In the genomic region with DNA sequence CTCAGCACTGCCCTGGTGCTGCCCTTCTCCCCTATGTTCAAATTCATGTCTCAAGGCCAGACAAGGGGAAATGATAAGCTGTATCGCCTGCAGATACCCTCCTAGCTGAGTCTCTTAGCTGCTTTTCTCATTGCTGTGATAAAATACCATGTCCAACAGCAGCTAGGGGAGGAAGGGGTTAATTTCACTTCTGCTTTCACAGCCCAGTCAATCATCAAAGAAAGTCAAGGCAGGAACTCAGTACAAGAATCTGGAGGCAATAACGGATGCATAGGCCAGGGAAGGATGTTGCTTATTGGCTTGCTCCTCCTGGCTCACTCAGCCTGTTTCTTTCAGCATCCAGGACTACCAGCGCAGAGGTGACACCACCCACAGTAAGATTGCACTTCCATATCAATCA, we compare ENCODE assay signal across 18 mouse cellular contexts.
DNase-seq lines count a peak whose midpoint lies in the region; ATAC-seq and TF ChIP-seq lines count a peak whose summit lies in the region.
"Had no signal": no experiment of that assay in that cellular context is flagged by ENCODE, and none has a peak within 500 bp of the region (broad histone marks: within the 10 kb centered on the region; RNA-seq: fewer than 3 reads in every experiment).

No protein-coding gene starts in this region.

- no peaks in the 10 kb centered on the region for H3K79me2 ChIP-seq in heart, adult 2 months (replicated peaks; ENCODE audit: control insufficient read depth, insufficient read depth, low read length)

- 47% methylated on average over 3 of the region's 3 CpGs for WGBS in heart, adult 2 months

- peak; percentile 33; the same call in 1 of the 2 replicates for ATAC-seq in neutrophil, adult 5-6 weeks (ENCODE audit: extremely low read depth, insufficient number of reproducible peaks, low FRiP score, poor library complexity, severe bottlenecking)
- ATAC-seq: forebrain, embryonic 13.5 days; forebrain, postnatal 0 days had no signal

- intact Hi-C loops in heart, adult 2 months (cut with DNase I), result no loop called here

- no peak for TF ChIP-seq EP300 in heart, adult 2 months (IDR thresholded peaks at IDR 0.05; ENCODE audit: insufficient read depth, low read depth, low read length)

- H3K27ac ChIP-seq in heart, adult 2 months, result no peak overlapping the region
- H3K27ac ChIP-seq: embryonic facial prominence, embryonic 13.5 days; forebrain, embryonic 13.5 days; heart, embryonic 10.5 days; hindbrain, embryonic 13.5 days had no signal

- H3K27me3 ChIP-seq in heart, adult 2 months (ENCODE audit: control insufficient read depth, insufficient read depth, low read length), result no peaks in the 10 kb centered on the region
- H3K27me3 ChIP-seq: embryonic facial prominence, embryonic 13.5 days; forebrain, embryonic 13.5 days; hindbrain, embryonic 13.5 days had no signal

- no peaks in the 10 kb centered on the region for H3K4me1 ChIP-seq in heart, adult 2 months (ENCODE audit: control insufficient read depth, insufficient read depth, low read length)
- H3K4me1 ChIP-seq: forebrain, embryonic 13.5 days had no signal

- no peak for TF ChIP-seq CTCF in heart, adult 2 months (IDR thresholded peaks at IDR 0.05)

- H3K4me3 ChIP-seq in heart, adult 2 months, result no peak overlapping the region
- H3K4me3 ChIP-seq: embryonic facial prominence, embryonic 13.5 days; forebrain, embryonic 13.5 days; heart, embryonic 10.5 days; hindbrain, embryonic 13.5 days had no signal

- TF ChIP-seq POLR2A in heart, adult 2 months (IDR thresholded peaks at IDR 0.05; ENCODE audit: insufficient read depth, low read depth, low read length), result no peak

- no peaks in the 10 kb centered on the region for H3K36me3 ChIP-seq in heart, adult 2 months (ENCODE audit: control insufficient read depth, insufficient read depth, low read length)
- H3K36me3 ChIP-seq: embryonic facial prominence, embryonic 13.5 days; heart, embryonic 10.5 days; hindbrain, embryonic 13.5 days had no signal

- H3K9ac ChIP-seq in heart, adult 2 months (ENCODE audit: low read depth, low read length), result no peak overlapping the region
- H3K9ac ChIP-seq: embryonic facial prominence, embryonic 13.5 days; forebrain, embryonic 13.5 days; forebrain, postnatal 0 days; hindbrain, embryonic 13.5 days had no signal

- DNase-seq in heart, adult 11 months, result peak; percentile 44
- no peak for DNase-seq in heart, adult 2 months
- DNase-seq in spleen, postnatal 36 days (ENCODE audit: low spot score in 2 of 2), result peak; percentile 59 to 60
- DNase-seq in spleen, postnatal 14 days (ENCODE audit: low spot score in 2 of 2), result no peak
- no peak for DNase-seq in embryo, embryonic 11 days
- no peak for DNase-seq in cerebellum, adult 18-20 months
- DNase-seq: adrenal gland, postnatal 25 days; cerebellum, adult 2 months; cerebellum, postnatal 14 days; forebrain, postnatal 0 days; gastrocnemius, postnatal 14 days; heart, postnatal 10 days; heart, postnatal 4 days had no signal

Comparison
In these comparisons a context has a peak if more than half of its experiments do, and no peak if none do; other contexts are left out.
1. DNase-seq: peak in heart, adult 11 months (single experiment) and spleen, postnatal 36 days (2 of 2); none in heart, adult 2 months (0 of 2), spleen, postnatal 14 days (0 of 2), embryo, embryonic 11 days (single experiment) and cerebellum, adult 18-20 months (0 of 2).